Mouse (Mus musculus): ENCODE measurements at regions not wholly inside any gene's neighbourhood (a gene's known extent, or its start where the extent isn't known, plus 50 kb on each side); places are given as distances from the start of the nearest gene placed in this dataset.

GRCm38 (mm10) chr7:68823646-68824045 is 74.6 kb upstream of the Arrdc4 start:
- Histone ChIP-seq H3K27me3 (replicated peaks; ENCODE audit: control insufficient read depth, insufficient read depth, low read length) (no peaks in the 10 kb centered on the region), H3K4me3 (ENCODE audit: low read depth, low read length) (no peak overlapping the region), H3K27ac (replicated peaks; ENCODE audit: low read depth, low read length) (no peak overlapping the region), H3K4me2 (ENCODE audit: low read depth, low read length) (no peak overlapping the region), H3K9ac (ENCODE audit: low read depth, low read length) (no peak overlapping the region), H3K4me1 (ENCODE audit: control insufficient read depth, insufficient read depth, low read length) (no peaks in the 10 kb centered on the region), H3K36me3 (ENCODE audit: control insufficient read depth, insufficient read depth, low read length) (no peaks in the 10 kb centered on the region), H3K9me3 (ENCODE audit: control insufficient read depth, low read length) (no peaks in the 10 kb centered on the region)
- 81% methylated on average over 2 of the region's 2 CpGs for WGBS
- no peak for DNase-seq (ENCODE audit: low spot score)
- no peak for ATAC-seq (ENCODE audit: low read depth)

GRCm38 (mm10) chr7:68823189-68823588 is 74.1 kb upstream of the Arrdc4 start:
- no peak overlapping the region for H3K9ac ChIP-seq (ENCODE audit: low read depth, low read length)
- no peak overlapping the region for H3K4me2 ChIP-seq (ENCODE audit: low read depth, low read length)
- DNase-seq (ENCODE audit: low spot score) (peak; percentile 44), ATAC-seq (ENCODE audit: low read depth) (no peak)
- H3K36me3 ChIP-seq (ENCODE audit: control insufficient read depth, insufficient read depth, low read length) = no peaks in the 10 kb centered on the region
- WGBS = 5% methylated on average over 7 of the region's 7 CpGs
- H3K4me1 ChIP-seq (ENCODE audit: control insufficient read depth, insufficient read depth, low read length) = no peaks in the 10 kb centered on the region
- H3K27ac ChIP-seq (replicated peaks; ENCODE audit: low read depth, low read length) = no peak overlapping the region
- no peak overlapping the region for H3K4me3 ChIP-seq (ENCODE audit: low read depth, low read length)
- H3K9me3 ChIP-seq (ENCODE audit: control insufficient read depth, low read length) = no peaks in the 10 kb centered on the region
- H3K27me3 ChIP-seq (replicated peaks; ENCODE audit: control insufficient read depth, insufficient read depth, low read length) = no peaks in the 10 kb centered on the region

- 61% methylated on average over 15 of the region's 15 CpGs for WGBS
- ATAC-seq (ENCODE audit: low read depth) = no peak
- no peak overlapping the region for H3K27ac ChIP-seq (replicated peaks; ENCODE audit: low read depth, low read length)
- DNase-seq (ENCODE audit: low spot score) = peak; percentile 32
- no peaks in the 10 kb centered on the region for H3K4me1 ChIP-seq (ENCODE audit: control insufficient read depth, insufficient read depth, low read length)
- H3K9ac ChIP-seq (ENCODE audit: low read depth, low read length) = no peak overlapping the region
- H3K9me3 ChIP-seq (ENCODE audit: control insufficient read depth, low read length) = no peaks in the 10 kb centered on the region
- H3K27me3 ChIP-seq (replicated peaks; ENCODE audit: control insufficient read depth, insufficient read depth, low read length) = no peaks in the 10 kb centered on the region
- no peak overlapping the region for H3K4me3 ChIP-seq (ENCODE audit: low read depth, low read length)
- H3K36me3 ChIP-seq (ENCODE audit: control insufficient read depth, insufficient read depth, low read length) = no peaks in the 10 kb centered on the region
- H3K4me2 ChIP-seq (ENCODE audit: low read depth, low read length) = no peak overlapping the region
These were observed 66.0 kb upstream of the Arrdc4 start for GRCm38 (mm10) chr7:68814823-68815666.

GRCm38 (mm10) chr7:68809782-68810181 is 60.7 kb upstream of the Arrdc4 start:
- ATAC-seq (ENCODE audit: low read depth) = no peak
- Histone ChIP-seq H3K9me3 (ENCODE audit: control insufficient read depth, low read length) (no peaks in the 10 kb centered on the region), H3K27ac (replicated peaks; ENCODE audit: low read depth, low read length) (no peak overlapping the region), H3K4me3 (ENCODE audit: low read depth, low read length) (no peak overlapping the region), H3K9ac (ENCODE audit: low read depth, low read length) (no peak overlapping the region), H3K36me3 (ENCODE audit: control insufficient read depth, insufficient read depth, low read length) (no peaks in the 10 kb centered on the region), H3K27me3 (replicated peaks; ENCODE audit: control insufficient read depth, insufficient read depth, low read length) (no peaks in the 10 kb centered on the region), H3K4me1 (ENCODE audit: control insufficient read depth, insufficient read depth, low read length) (no peaks in the 10 kb centered on the region), H3K4me2 (ENCODE audit: low read depth, low read length) (no peak overlapping the region)
- peak; percentile 29 for DNase-seq (ENCODE audit: low spot score)
- WGBS = 40% methylated on average over 8 of the region's 8 CpGs
